Mouse (Mus musculus): ENCODE data around the gene Gfod2. TPM values are rescaled to one million over a fixed set of nuclear protein-coding genes. Genes with fewer than 3 reads are reported as not detected.

The Gfod2 gene
- total and polyA plus RNA-seq, 3 experiments = 7.0 to 8.3 TPM; not detected in 1

DNA sequence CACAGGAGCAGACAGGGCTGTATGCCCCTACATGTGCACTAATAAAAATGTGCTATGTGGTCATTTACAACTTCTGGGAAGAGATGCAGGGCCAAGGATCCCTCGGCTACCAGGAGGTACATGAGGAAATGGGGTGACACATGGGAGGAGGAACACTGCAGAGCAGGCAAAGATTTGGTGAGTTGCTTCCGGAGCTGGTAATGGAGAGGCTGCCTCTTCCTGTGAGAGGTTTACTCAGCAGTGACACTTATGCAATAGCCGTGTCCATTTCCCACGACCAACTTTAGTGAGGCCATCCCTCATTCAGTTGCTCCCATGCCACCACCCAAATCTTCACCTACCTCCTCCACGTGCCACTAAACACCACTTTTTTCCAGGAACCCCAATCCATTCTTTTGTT is 21.8 kb upstream of the Gfod2 start:
- Histone ChIP-seq H3K27me3 (ENCODE audit: control insufficient read depth in 1 of 2, insufficient read depth in 2 of 2, low read length in 2 of 2) (no peaks in the 10 kb centered on the region), H3K4me1 (ENCODE audit: control insufficient read depth in 1 of 2, insufficient read depth in 2 of 2, low read length in 2 of 2) (peaks cover 6% of the 10 kb centered on the region in 2 experiments), H3K27ac (ENCODE audit: control insufficient read depth, low read depth, low read length) (no peak overlapping the region), H3K4me3 (ENCODE audit: control insufficient read depth in 1 of 2, insufficient read depth in 1 of 2, low read depth in 2 of 2, low read length in 2 of 2) (no peak overlapping the region), H3K79me2 (ENCODE audit: control insufficient read depth, insufficient read depth, low read length, poor library complexity) (no peaks in the 10 kb centered on the region), H3K9ac (ENCODE audit: control insufficient read depth, low read depth, low read length, poor library complexity, severe bottlenecking) (no peak overlapping the region), H3K9me3 (replicated peaks; ENCODE audit: insufficient read depth, low read length) (no peaks in the 10 kb centered on the region), H3K36me3 (ENCODE audit: control insufficient read depth in 1 of 2, insufficient read depth in 2 of 2, low read length in 2 of 2) (peaks cover 5 to 10% of the 10 kb centered on the region in 2 experiments)
- DNase-seq (ENCODE audit: low read depth, low spot score) = no peak
- TF ChIP-seq E2F4 (IDR thresholded peaks at IDR 0.05; ENCODE audit: borderline replicate concordance, low read depth, low read length) (no peak), TCF12 (IDR thresholded peaks at IDR 0.05; ENCODE audit: low read depth, low read length) (no peak), UBTF (IDR thresholded peaks at IDR 0.05; ENCODE audit: borderline replicate concordance, insufficient read depth, low read depth, low read length) (no peak), GABPA (IDR thresholded peaks at IDR 0.05; ENCODE audit: low read depth, low read length) (no peak), MYB (IDR thresholded peaks at IDR 0.05; ENCODE audit: low read depth, low read length) (no peak), POLR2AphosphoS2 (IDR thresholded peaks at IDR 0.05; ENCODE audit: low read length) (no peak), NRF1 (IDR thresholded peaks at IDR 0.05; ENCODE audit: insufficient read depth, low read depth, low read length, poor library complexity, severe bottlenecking) (no peak), HCFC1 (IDR thresholded peaks at IDR 0.05; ENCODE audit: low read depth, low read length) (no peak), KAT2A (conservative IDR thresholded peaks at IDR 0.05; ENCODE audit: low read depth, low read length) (no peak)

DNA sequence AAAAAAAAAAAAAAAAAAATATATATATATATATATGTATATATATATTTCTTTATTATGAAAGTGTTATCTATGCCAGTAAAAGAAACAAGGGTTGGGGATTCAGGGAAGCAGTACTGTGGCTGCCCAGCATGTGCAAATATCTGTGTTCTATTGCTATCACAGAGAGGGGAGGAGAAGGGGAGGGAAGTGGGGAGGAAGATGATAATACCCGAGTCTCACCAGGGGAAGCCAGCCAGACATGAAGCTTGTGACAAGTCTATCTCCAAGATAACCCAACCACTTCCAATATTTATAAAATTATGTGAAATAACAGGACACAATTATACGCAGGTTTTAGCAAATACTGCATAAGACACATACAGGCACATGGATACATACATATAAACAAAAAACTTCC is 19.4 kb upstream of the Gfod2 start:
- DNase-seq (ENCODE audit: low read depth, low spot score) = peak; percentile 67
- Histone ChIP-seq H3K27me3 (ENCODE audit: control insufficient read depth in 1 of 2, insufficient read depth in 2 of 2, low read length in 2 of 2) (no peaks in the 10 kb centered on the region), H3K4me3 (ENCODE audit: control insufficient read depth in 1 of 2, insufficient read depth in 1 of 2, low read depth in 2 of 2, low read length in 2 of 2) (no peak overlapping the region), H3K36me3 (ENCODE audit: control insufficient read depth in 1 of 2, insufficient read depth in 2 of 2, low read length in 2 of 2) (peaks cover 5 to 10% of the 10 kb centered on the region in 2 experiments), H3K4me1 (ENCODE audit: control insufficient read depth in 1 of 2, insufficient read depth in 2 of 2, low read length in 2 of 2) (peaks cover 6% of the 10 kb centered on the region in 2 experiments), H3K27ac (ENCODE audit: control insufficient read depth, low read depth, low read length) (no peak overlapping the region), H3K79me2 (ENCODE audit: control insufficient read depth, insufficient read depth, low read length, poor library complexity) (no peaks in the 10 kb centered on the region), H3K9ac (ENCODE audit: control insufficient read depth, low read depth, low read length, poor library complexity, severe bottlenecking) (no peak overlapping the region), H3K9me3 (replicated peaks; ENCODE audit: insufficient read depth, low read length) (no peaks in the 10 kb centered on the region)
- TF ChIP-seq MEF2A (IDR thresholded peaks at IDR 0.05; ENCODE audit: extremely low read depth, insufficient replicate concordance, low read depth, low read length, poor library complexity, severe bottlenecking) (no peak), RCOR1 (IDR thresholded peaks at IDR 0.05; ENCODE audit: low read depth, low read length) (peak; percentile 52; the same call in 1 of the 2 replicates), USF1 (IDR thresholded peaks at IDR 0.05; ENCODE audit: low read depth, low read length) (no peak), ETS1 (IDR thresholded peaks at IDR 0.05; ENCODE audit: low read depth, low read length) (no peak), MYC (IDR thresholded peaks at IDR 0.05; ENCODE audit: low read depth, low read length) (0 out of 2 replicates have a peak, but pooled peaks have one; percentile 23), EP300 (IDR thresholded peaks at IDR 0.05; ENCODE audit: low read depth in 1 of 2, low read length in 2 of 2) (peak in 1 of 2 experiments; percentile 53; a peak in 1 of 4 replicates), KAT2A (conservative IDR thresholded peaks at IDR 0.05; ENCODE audit: low read depth, low read length) (no peak), POLR2AphosphoS5 (IDR thresholded peaks at IDR 0.05; ENCODE audit: borderline replicate concordance, low read depth, low read length) (no peak), GATA1 (IDR thresholded peaks at IDR 0.05; ENCODE audit: low read depth, low read length) (peak; percentile 65), NELFE (IDR thresholded peaks at IDR 0.05; ENCODE audit: low read depth, low read length) (no peak), TBP (IDR thresholded peaks at IDR 0.05; ENCODE audit: low read depth, low read length) (no peak), ZKSCAN1 (IDR thresholded peaks at IDR 0.05; ENCODE audit: low read depth, low read length) (no peak), POLR2A (IDR thresholded peaks at IDR 0.05; ENCODE audit: control insufficient read depth in 1 of 2, insufficient read depth in 1 of 2, low read depth in 1 of 2, low read length in 2 of 2, poor library complexity in 1 of 2) (no peak), MAFK (IDR thresholded peaks at IDR 0.05; ENCODE audit: borderline replicate concordance, low read depth, low read length) (no peak), NRF1 (IDR thresholded peaks at IDR 0.05; ENCODE audit: insufficient read depth, low read depth, low read length, poor library complexity, severe bottlenecking) (no peak), RAD21 (IDR thresholded peaks at IDR 0.05; ENCODE audit: low read depth, low read length) (no peak), MAX (IDR thresholded peaks at IDR 0.05; ENCODE audit: low read length) (no peak), ZMIZ1 (IDR thresholded peaks at IDR 0.05; ENCODE audit: low read depth, low read length) (no peak), SIN3A (IDR thresholded peaks at IDR 0.05; ENCODE audit: low read length) (no peak; the same call in 1 of the 2 replicates), UBTF (IDR thresholded peaks at IDR 0.05; ENCODE audit: borderline replicate concordance, insufficient read depth, low read depth, low read length) (no peak), ELF1 (IDR thresholded peaks at IDR 0.05; ENCODE audit: low read depth, low read length) (no peak), CHD1 (IDR thresholded peaks at IDR 0.05; ENCODE audit: low read depth, low read length) (no peak), MYB (IDR thresholded peaks at IDR 0.05; ENCODE audit: low read depth, low read length) (no peak)
